Mouse (Mus musculus) heart, embryonic 10.5 days (tissue): ENCODE measurements at regions not wholly inside any gene's neighbourhood (a gene's known extent, or its start where the extent isn't known, plus 50 kb on each side); places are given as distances from the start of the nearest gene placed in this dataset.

Source experiments
- DNase-seq: peaks from one replicate; pipeline ENCODE4 v3.0.0-alpha.2; 2017; ENCODE audit warnings: low spot score
- H3K27ac ChIP-seq: fragments of 300-500 bp; sonication (generic); 2 replicates; pipeline ENCODE4 v1.5.1; 2016; ENCODE audit warnings: mild to moderate bottlenecking
- H3K27me3 ChIP-seq: fragments of 300-500 bp; sonication (generic); 2 replicates; pipeline ENCODE4 v1.6.1; 2016; ENCODE audit warnings: mild to moderate bottlenecking; ENCODE audit not compliant: poor library complexity, insufficient read depth, severe bottlenecking
- H3K36me3 ChIP-seq: fragments of 300-500 bp; sonication (generic); 2 replicates; pipeline ENCODE4 v1.6.1; 2016; ENCODE audit warnings: mild to moderate bottlenecking, moderate library complexity
- H3K4me1 ChIP-seq: fragments of 300-500 bp; sonication (generic); 2 replicates; pipeline ENCODE4 v1.6.1; 2016; ENCODE audit warnings: mild to moderate bottlenecking
- H3K4me3 ChIP-seq: fragments of 300-500 bp; sonication (generic); 2 replicates; pipeline ENCODE4 v1.5.1; 2016; ENCODE audit warnings: mild to moderate bottlenecking, moderate library complexity
- H3K9me3 ChIP-seq: fragments of 300-500 bp; sonication (generic); 2 replicates; pipeline ENCODE4 v1.6.1; 2016; ENCODE audit warnings: mild to moderate bottlenecking, moderate library complexity
- WGBS: fragments of 180-500 bp; shearing (Covaris S2); methylation state at CpG from one replicate; pipeline ENCODE4 v1.1.7; 2016; 5-methylcytosine and 5-hydroxymethylcytosine counted together

DNA sequence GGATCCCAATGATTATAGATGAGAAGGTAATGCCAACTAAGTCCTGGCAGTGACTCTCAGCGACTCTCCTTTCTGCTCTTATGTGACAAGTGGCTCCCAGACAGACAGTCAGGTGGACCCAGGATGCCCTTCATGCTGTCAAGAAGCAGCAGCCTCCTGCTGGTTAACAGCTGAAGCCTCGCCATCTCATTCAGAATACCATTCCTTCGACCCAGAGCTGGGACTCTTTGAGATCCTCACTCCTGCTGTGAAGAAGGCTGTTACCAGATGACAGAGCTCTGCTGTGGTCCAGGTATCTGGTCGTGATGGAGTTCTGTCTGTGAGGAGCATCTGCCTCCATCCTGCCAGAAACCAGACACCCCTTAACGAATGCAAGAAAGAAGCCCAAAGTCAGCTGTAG lies 590.9 kb upstream of the Arpp21 start:
- WGBS = 23% methylated on average over 5 of the region's 5 CpGs
- peaks cover 6% of the 10 kb centered on the region for H3K4me1 ChIP-seq

DNA sequence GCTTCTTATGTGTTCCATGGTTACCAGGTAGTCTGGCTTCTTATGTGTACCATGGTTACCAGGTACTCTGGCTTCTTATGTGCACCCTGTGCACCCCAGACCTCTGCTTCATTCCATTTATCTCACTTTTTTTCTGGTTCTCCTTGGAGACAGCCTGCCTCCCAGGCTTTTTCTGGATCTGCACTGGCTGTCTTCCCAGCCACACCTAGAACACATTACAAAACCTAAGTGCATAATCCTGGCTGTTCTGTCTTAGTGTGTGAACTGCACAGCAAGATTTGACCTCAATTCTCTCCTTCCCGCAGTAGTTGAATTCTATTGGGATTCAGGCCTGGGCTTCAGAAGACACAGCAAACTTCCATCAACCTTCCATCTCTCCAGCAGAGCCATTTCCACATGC lies 586.2 kb upstream of the Arpp21 start:
- Histone ChIP-seq H3K9me3 (no peaks in the 10 kb centered on the region), H3K4me1 (peaks cover 6% of the 10 kb centered on the region), H3K4me3 (no peak overlapping the region), H3K36me3 (no peaks in the 10 kb centered on the region), H3K27me3 (no peaks in the 10 kb centered on the region), H3K27ac (no peak overlapping the region)
- 94% methylated on average over 1 of the region's 1 CpGs for WGBS
- no peak for DNase-seq

More for the DNA sequence above, 590.9 kb upstream of the Arpp21 start:
- H3K9me3 ChIP-seq = no peaks in the 10 kb centered on the region
- H3K4me3 ChIP-seq = no peak overlapping the region
- H3K27me3 ChIP-seq = no peaks in the 10 kb centered on the region
- no peak for DNase-seq
- H3K27ac ChIP-seq = no peak overlapping the region
- no peaks in the 10 kb centered on the region for H3K36me3 ChIP-seq

DNA sequence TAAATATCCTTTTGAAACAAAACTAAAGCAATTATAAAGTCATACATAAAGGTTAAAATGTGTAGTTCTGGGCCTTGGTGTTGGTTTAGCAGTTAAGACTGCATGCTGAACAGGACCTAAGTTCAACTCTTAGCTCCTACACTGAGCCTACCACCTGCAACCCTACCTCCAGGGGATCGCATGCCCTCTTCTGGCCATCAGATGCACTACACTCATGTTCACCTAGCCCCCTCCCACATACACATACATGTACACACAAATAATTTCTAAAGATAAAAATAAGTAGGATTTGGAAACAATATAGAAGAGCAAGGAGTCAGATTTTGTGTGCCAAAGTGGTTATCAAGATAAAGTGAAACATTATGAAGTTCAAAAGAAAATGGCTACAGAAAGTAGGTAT lies 576.2 kb upstream of the Arpp21 start:
- H3K4me1 ChIP-seq = no peaks in the 10 kb centered on the region
- no peak overlapping the region for H3K4me3 ChIP-seq
- no peaks in the 10 kb centered on the region for H3K36me3 ChIP-seq
- H3K27me3 ChIP-seq = no peaks in the 10 kb centered on the region
- H3K9me3 ChIP-seq = no peaks in the 10 kb centered on the region
- H3K27ac ChIP-seq = no peak overlapping the region
- DNase-seq = no peak
- WGBS = 45% methylated on average over 1 of the region's 1 CpGs

DNA sequence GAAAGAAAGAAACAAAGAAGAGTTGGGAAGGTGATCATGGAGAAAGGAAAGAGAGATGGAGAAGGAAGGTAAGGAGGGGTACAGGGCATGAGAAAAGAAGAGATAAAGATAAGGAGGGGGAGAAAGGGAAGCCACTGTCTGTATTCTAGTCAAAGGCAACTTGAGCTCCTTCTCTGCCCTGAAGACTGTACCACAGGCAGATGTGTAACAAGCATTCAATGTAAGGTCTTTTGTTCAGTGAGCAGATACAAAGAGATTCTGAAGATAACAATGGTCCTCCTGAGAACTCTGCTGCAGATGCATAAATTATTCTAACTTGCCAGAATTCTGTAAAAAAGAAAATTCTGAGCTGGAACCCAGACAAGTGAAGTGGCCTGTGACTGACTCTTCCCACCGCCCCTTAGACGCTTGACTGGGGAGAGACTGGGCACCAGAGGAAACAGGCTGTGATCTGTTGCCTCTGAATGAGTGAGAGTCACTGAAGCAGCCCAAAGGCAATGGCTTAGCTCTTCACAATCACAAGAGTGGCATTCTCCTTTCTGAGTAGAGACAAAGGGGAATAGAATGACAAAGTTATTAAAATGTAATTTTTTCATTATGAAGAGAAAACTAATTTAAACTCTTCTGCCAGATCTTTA lies 564.0 kb upstream of the Arpp21 start:
- DNase-seq = no peak
- no peak overlapping the region for H3K4me3 ChIP-seq
- no peaks in the 10 kb centered on the region for H3K27me3 ChIP-seq
- no peaks in the 10 kb centered on the region for H3K36me3 ChIP-seq
- H3K4me1 ChIP-seq = no peaks in the 10 kb centered on the region
- WGBS = 82% methylated on average over 2 of the region's 2 CpGs
- no peak overlapping the region for H3K27ac ChIP-seq
- no peaks in the 10 kb centered on the region for H3K9me3 ChIP-seq

DNA sequence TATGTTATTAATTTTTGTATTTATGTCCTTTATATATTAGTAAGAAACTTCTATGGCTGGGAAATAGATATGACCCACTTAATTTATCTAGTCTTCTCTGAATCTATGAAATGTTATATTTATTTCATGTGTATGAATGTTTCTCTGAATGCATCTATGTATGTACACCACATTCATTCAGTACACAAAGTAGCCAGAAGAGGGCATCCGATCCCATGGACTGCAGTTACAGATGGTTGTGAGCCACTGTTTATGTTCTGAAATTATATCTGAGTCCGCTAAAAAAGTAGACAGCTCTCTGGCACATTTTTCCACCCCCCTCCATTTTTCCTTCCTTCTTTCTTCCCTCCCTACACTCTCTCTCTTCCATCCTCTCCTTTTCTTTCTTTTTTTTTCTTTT lies 557.8 kb upstream of the Arpp21 start:
- no peaks in the 10 kb centered on the region for H3K36me3 ChIP-seq
- no peak overlapping the region for H3K27ac ChIP-seq
- H3K4me1 ChIP-seq = no peaks in the 10 kb centered on the region
- DNase-seq = no peak
- H3K4me3 ChIP-seq = no peak overlapping the region
- 57% methylated on average over 2 of the region's 2 CpGs for WGBS
- H3K9me3 ChIP-seq = no peaks in the 10 kb centered on the region
- no peaks in the 10 kb centered on the region for H3K27me3 ChIP-seq

DNA sequence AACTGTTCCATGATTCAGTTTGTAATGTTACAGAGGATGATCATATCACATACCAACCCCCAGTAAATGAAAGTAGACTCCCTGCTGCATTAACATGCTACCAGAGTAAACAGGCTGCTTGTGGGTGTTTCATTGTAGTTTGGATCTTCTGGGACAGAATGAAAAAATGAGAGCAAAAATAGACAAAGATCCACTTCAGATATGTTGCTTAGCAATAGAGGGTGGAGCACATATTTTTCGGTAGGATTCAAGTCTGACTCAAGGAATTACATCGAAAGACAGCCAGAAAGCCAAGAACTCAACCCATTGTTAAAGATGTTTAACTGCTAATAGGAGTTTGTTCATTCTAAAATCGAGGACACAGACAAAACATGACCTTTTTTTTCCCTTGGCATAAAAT lies 536.2 kb upstream of the Arpp21 start:
- WGBS = 73% methylated on average over 3 of the region's 3 CpGs
- DNase-seq = no peak
- H3K4me3 ChIP-seq = no peak overlapping the region
- H3K4me1 ChIP-seq = no peaks in the 10 kb centered on the region
- no peaks in the 10 kb centered on the region for H3K36me3 ChIP-seq
- no peak overlapping the region for H3K27ac ChIP-seq
- H3K9me3 ChIP-seq = no peaks in the 10 kb centered on the region
- H3K27me3 ChIP-seq = no peaks in the 10 kb centered on the region

DNA sequence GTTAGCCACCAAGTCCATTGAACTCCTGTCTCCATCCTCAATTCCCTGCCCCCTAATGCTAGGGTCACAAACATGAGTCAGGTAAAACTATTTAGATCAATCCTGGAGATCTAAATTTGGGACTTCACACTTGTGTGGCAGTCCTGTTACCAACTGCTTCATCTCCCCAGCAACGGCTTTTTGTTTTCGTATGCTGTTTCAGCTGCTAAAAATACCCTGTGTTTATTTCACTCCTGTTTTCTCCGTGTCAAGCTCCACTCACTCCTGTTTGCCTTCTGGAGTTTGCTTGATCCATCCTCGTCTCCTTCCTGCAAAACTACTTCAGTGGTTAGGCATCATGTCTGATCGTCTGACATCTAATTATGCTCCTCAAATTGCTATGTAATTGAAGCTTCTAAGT lies 508.9 kb upstream of the Arpp21 start:
- Histone ChIP-seq H3K4me3 (no peak overlapping the region), H3K27ac (no peak overlapping the region), H3K36me3 (no peaks in the 10 kb centered on the region), H3K4me1 (no peaks in the 10 kb centered on the region), H3K27me3 (no peaks in the 10 kb centered on the region), H3K9me3 (no peaks in the 10 kb centered on the region)
- no peak for DNase-seq
- WGBS = 50% methylated on average over 5 of the region's 5 CpGs

DNA sequence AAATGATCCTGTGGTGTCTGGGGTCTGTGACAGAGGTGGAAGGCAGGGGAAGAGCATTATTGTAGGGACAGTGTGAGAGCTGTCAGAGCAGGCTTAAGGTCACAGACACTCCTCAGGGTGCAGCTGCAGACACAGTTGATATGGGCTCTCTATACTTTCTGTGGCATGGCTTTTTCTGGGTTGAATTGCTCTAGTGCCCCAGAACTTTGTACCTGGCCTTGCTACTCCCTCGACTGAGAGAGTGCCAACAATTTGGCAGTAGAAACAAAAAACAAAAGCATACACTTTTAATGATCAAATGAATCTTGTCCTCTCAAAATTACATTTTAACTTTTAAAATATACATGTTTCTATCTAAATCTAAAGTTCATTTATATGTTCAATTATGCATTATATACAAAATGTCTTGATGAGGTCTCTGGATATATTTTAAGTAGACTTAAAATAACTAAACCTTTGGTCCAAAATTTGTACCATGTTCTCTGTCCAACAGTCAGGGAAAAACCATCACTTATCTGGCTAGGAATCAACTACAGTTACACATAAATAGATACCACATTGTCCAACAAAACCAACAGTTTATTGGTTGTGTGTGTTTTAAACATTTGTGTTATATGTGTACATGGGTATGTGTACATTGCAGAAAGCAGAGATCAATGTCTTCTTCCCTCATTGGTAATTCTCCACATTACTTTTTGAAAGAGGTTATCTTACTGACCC lies 508.3 kb upstream of the Arpp21 start:
- 65% methylated on average over 1 of the region's 1 CpGs for WGBS
- Histone ChIP-seq H3K4me1 (no peaks in the 10 kb centered on the region), H3K27ac (no peak overlapping the region)

DNA sequence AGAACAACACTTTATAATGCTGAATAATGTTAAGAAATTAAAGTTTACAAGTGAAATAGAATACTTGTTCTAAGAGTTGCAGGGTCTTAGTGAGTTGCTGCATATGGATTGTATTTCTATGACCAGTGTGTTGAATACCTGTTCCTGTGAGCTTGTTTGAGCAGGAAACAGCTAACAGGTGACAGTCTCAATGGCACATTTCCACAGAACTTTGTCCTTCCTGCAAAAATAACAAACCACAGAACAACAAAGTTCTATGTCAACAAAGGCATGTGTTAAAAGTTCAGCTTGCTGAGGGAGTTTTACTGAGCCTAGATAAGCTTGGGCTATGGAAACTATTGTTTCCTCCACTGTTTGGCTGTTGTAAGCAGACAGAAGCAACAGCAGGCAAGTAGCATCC lies 500.0 kb upstream of the Arpp21 start:
- Histone ChIP-seq H3K36me3 (no peaks in the 10 kb centered on the region), H3K27me3 (no peaks in the 10 kb centered on the region), H3K27ac (no peak overlapping the region), H3K9me3 (no peaks in the 10 kb centered on the region), H3K4me3 (no peak overlapping the region), H3K4me1 (no peaks in the 10 kb centered on the region)
- no peak for DNase-seq

More for the DNA sequence above, 508.3 kb upstream of the Arpp21 start:
- Histone ChIP-seq H3K27me3 (no peaks in the 10 kb centered on the region), H3K9me3 (no peaks in the 10 kb centered on the region), H3K4me3 (no peak overlapping the region), H3K36me3 (no peaks in the 10 kb centered on the region)
- no peak for DNase-seq

DNA sequence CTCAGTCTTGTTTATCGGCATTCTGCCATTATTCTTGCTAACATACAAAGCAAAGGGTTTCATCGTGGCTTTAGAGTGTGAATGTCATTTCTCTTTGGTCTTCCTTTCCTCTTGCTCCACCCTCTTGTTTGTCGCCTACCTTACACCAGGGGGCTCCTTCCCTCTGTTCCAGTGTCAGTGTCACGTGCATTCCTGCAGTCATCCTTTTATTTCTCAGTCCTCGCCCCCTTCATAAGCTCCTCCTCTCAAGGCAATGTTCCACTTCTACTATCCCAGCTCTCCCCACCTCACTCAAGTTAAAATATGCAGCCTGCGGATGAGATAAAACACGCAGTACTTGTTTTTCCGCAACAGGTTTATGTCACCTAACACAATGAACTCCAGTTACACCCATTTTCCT lies 489.8 kb upstream of the Arpp21 start:
- Histone ChIP-seq H3K4me3 (no peak overlapping the region), H3K27me3 (no peaks in the 10 kb centered on the region), H3K36me3 (no peaks in the 10 kb centered on the region), H3K9me3 (no peaks in the 10 kb centered on the region), H3K4me1 (no peaks in the 10 kb centered on the region), H3K27ac (no peak overlapping the region)
- no peak for DNase-seq
- 31% methylated on average over 8 of the region's 8 CpGs for WGBS

DNA sequence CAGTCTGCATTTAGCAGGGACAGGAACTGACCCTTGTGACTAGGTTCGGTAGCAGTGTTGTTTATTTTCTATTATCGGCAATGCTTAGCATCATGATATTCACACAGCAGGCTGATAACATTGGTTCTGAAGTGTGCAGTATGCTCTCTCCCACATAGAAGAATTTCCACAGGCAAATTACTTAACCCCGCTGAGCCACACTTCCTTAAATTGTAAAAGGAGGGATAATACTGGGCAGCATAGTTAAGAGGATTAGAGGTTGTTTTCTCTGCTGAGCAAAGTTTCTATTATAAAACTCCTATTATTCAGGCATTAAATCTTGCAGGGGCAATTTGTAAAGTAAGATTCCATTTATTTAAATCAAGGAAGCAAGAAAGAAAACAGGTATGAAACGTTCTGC lies 489.4 kb upstream of the Arpp21 start:
- Histone ChIP-seq H3K4me3 (no peak overlapping the region), H3K9me3 (no peaks in the 10 kb centered on the region), H3K36me3 (no peaks in the 10 kb centered on the region), H3K27ac (no peak overlapping the region), H3K27me3 (no peaks in the 10 kb centered on the region), H3K4me1 (no peaks in the 10 kb centered on the region)
- WGBS = 39% methylated on average over 4 of the region's 4 CpGs
- no peak for DNase-seq

DNA sequence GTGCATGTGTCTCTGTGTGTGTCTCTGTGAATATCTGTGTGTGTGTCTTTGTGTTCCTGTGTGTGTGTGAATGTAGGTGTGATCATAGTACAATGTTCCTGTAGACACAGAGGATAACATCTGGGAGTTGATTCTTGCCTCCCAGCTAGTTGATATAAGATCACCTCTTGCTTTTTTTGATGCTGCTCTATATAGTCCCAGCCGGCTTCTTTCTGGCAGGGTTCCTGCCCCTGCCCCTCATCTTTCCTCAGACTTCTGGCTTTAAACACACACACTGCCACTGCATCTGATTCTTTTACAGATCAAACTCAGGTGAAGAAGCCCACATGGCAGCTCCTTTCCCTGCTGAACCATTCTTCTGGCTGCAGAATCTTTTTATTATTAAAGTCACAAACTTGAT lies 487.6 kb upstream of the Arpp21 start:
- Histone ChIP-seq H3K9me3 (no peaks in the 10 kb centered on the region), H3K4me3 (no peak overlapping the region), H3K27me3 (no peaks in the 10 kb centered on the region), H3K27ac (no peak overlapping the region), H3K4me1 (no peaks in the 10 kb centered on the region), H3K36me3 (no peaks in the 10 kb centered on the region)
- WGBS = 58% methylated on average over 1 of the region's 1 CpGs
- no peak for DNase-seq

DNA sequence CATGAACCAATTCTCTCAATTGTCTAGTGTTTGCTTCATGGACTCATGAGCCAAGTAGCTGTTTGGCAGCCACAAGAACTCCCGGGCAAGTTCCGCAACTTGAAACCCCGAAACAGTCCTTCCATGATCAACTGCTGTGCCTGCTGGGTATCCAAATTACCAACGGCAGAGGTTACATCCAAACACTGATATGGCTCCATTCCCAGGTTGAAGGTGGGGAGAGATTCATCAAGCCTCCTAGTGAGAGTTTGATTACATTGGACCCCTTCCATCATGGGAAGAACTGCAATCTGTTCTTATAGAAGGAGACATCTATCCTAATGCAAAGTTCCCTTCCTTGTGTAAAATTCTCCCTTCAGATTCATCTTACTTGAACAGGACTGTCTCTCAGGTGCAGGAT lies 486.8 kb upstream of the Arpp21 start:
- Histone ChIP-seq H3K27ac (no peak overlapping the region), H3K4me3 (no peak overlapping the region), H3K9me3 (no peaks in the 10 kb centered on the region), H3K27me3 (no peaks in the 10 kb centered on the region), H3K4me1 (no peaks in the 10 kb centered on the region), H3K36me3 (no peaks in the 10 kb centered on the region)
- WGBS = 77% methylated on average over 4 of the region's 4 CpGs
- DNase-seq = no peak
